Mouse (Mus musculus) kidney, adult 11 months (tissue): Measurements from ENCODE around the gene Usp46.
A peak's percentile ranks its signal among the peaks of the same experiment; 100 is the strongest.

Source experiments
- DNase-seq: peaks from one replicate; pipeline ENCODE4 v3.0.0; 2022

Gene Usp46

DNA sequence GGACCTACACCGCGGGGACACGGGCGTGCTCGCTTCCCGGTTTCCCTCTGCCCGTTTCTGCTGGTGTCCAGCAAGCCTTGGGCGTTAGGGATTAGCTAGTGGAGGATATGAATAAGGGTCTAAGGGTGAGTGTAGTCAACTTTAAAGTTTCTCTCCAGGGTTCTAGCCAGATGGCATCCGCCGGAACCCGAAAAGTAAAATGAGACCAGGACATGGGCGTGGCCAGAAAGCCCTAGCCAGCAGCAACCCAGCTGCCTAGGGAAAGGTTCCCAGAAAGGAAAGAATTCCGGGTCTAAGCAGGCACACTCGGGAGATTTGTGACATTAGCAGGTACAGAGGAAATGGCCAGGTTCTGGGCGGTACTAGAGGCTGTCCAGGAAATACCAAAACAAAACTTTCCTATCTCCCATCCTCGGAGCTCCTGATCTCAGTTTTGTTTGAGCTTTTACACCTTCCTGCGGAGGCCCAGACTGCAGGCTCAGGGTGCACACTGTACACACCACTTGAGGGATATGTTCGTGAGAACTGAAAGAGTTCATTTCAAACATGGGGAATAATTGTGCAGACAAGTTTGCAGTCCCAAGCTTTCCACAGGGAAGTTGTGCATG, 587 bp upstream of the Usp46 start:
- DNase-seq: peak; percentile 88

- DNase-seq: no peak
Measured at GRCm38 (mm10) chr5:74067346-74067745, 885 bp downstream of the Usp46 start.

DNA sequence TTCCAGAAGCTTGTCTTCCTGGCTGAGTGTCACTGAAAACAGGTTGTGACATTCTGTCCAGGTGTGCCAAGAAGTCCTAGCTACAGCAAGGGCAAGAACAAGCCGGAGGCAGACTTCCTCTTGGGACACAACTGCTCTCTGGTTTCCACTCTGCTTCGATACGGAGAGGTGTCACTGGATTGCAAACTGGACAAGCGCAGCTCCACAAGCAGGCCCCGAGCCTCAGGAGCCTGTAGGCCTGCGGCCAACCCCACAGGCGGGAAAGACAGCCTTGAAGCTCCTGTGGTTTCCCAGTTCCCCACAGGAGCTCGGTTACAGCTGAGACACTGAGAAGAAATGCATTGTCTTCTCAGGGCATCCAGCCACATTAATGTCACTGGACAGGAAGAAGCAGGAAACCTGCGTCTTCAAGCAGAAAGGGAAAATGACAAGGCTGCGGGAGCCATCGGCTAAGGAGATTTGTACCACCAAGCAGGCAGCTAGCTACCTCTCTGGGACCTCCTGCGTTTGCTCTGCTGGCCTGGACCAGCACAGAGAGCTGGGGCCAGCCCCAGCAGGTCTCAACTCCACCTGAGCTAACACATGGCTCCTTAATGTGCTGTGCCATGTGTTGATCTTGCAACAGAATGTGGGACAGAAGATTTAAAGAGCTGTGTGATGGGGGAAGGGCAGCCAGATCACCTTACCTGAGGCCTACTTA, 1.7 kb downstream of the Usp46 start:
- DNase-seq: peak; percentile 58

GRCm38 (mm10) chr5:74065565-74066275, 2.5 kb downstream of the Usp46 start:
- DNase-seq: peak; percentile 59

- no peak for DNase-seq
Measured at GRCm38 (mm10) chr5:74064844-74065243, 3.4 kb downstream of the Usp46 start.

- DNase-seq: no peak
Measured at GRCm38 (mm10) chr5:74063226-74063747, 4.9 kb downstream of the Usp46 start.

DNA sequence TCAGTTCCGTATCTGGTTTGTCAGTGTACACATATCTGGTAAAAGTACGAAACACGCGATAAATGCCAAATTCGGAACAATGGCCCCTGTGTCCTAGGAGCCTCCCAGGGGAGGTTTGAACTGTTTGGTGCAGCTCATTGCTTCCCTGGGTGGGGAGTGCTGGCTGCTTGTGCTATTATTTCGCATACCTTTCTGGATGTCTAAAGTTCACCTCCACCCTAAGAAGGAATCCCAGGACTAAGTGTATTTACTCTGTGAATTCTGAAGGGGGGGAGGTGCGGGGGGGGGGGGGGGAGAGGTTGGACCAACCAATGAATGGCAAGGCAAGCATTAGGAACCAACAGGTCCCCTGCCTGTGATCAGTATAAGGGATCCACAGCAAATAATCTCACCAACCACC, 6.0 kb downstream of the Usp46 start:
- no peak for DNase-seq

- no peak for DNase-seq
Measured at GRCm38 (mm10) chr5:74061408-74062047, 6.7 kb downstream of the Usp46 start.

DNA sequence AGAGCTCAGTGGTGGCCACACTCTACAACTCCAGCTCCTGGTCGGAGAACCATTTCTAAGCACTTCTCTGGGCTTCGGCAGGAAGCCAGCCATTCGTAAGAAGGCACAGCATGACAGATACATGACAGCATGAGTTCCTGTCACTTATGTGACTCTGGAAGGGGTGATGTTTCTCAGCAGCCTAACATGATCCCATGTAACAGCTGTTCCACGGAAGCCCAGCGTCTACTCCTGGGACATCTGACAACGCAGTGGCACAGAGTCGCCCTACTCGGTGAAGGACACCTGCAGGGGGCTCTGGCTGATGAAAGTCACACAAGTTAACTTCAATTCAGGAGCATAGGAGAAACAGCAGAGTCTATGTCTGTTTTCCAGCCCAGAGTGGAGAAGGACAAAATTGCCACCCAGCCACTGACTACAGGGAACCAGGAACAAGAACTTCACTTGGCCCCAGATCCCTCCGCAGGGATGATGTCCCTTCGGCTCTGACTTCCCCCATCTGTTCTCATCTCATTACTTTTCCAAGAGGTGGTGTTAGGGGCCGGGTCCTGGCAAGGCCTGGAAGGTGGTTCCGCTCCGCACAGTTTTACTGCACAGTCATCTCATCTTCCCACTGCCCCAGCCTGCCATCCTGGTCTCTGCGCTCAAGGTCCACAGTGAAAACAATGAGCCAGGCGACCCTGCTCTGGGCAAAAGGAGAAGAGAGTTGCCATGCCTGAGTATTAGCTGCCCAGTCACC, 15.9 kb downstream of the Usp46 start:
- no peak for DNase-seq

DNA sequence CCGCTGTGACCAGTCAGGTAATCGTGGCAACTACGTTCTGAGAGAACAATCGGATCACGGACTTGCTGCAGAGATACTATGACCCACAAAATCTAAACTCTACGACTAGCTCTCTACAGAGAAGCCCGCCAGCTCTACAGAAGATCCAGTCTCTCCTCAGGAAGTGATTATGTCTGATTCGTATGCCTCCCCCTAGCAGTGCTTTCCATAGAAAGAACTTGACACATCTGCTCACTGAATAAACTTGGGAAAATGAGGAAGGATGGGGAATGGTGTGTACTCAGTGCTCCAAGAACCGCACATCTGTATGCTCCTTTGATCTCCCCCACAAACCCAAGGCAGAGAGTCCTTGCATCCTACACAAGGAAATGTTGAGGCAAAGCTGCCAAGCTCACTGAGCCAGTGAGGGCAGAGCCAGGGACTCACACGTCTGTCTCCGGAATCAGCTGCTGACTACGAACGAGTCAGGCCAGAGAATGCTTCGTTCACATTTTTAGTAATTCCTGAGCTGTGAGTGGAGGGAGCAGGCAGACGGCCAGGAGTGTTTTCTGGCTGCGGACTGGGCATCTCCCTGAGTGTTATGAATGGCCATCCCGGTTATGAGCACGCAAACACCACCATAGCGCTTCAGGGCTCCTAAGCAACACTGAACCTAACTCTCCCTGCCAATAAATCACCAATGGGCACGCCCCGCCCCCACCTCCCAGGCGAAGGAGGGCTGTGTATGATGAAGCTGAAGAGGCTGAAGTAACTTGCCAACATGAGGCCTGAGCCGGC, 16.6 kb downstream of the Usp46 start:
- DNase-seq: peak; percentile 64

DNA sequence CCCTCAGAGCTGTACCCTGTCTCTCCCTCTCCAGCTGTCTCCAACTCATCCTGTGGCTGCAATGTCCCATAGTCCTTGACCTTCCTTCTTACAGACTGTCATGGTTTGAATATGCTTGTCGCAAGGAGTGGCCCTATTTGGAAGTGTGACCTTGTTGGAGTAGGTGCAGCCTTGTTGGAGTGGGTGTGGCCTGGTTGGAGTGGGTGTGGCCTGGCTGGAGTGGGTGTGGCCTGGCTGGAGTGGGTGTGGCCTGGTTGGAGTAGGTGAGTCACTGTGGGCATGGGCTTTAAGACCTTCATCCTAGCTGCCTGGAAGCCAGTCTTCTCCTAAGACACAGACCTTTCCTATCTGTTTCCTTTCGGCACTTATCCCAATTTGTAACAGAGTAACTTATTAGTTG, 17.3 kb downstream of the Usp46 start:
- DNase-seq: no peak

- DNase-seq: no peak
Measured at GRCm38 (mm10) chr5:74048846-74049495, 19.3 kb downstream of the Usp46 start.

DNA sequence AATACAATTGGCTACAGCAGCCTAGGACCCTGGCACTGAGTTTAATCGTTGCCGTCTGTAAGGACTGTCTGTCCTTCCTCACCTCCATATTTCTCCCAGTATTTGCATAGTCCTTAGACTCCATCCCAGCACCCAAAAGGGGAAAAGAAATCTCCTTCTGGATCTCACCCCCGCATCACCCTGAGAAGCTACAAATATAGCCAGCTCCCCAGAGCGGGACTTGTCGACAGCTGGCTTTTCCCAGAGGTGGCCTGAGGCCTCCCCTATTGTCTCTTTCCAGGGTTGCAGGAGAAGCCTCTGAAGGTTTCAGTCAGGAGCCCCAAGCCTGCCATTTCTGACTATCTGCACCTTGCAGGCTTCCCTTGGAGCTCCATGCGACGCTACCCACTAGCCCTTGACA, 23.6 kb downstream of the Usp46 start:
- DNase-seq: no peak

- DNase-seq: no peak
Measured at GRCm38 (mm10) chr5:74042796-74043340, 25.4 kb downstream of the Usp46 start.

GRCm38 (mm10) chr5:74040541-74040940, 27.7 kb downstream of the Usp46 start:
- no peak for DNase-seq

DNA sequence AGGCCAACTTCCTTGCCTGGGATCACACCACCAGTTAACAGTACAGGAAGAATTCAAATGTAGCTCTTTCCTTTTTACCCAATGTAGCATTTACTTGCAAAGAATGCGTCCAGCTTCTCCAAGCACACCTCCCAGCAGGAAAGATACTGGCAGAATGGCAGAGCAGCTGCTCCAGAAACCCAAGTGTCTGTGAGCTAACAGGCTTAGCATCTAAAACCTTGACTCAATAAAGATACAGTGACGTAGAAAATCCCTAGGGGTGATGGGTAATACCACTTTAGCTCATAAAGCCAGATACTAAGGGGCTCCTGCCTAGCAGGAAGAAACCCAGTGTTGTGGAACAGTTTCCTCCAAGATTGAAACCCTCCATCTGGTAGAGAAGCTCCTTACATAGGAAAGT, 32.8 kb downstream of the Usp46 start:
- DNase-seq: no peak

GRCm38 (mm10) chr5:74034177-74034576, 34.1 kb downstream of the Usp46 start:
- DNase-seq: no peak

DNA sequence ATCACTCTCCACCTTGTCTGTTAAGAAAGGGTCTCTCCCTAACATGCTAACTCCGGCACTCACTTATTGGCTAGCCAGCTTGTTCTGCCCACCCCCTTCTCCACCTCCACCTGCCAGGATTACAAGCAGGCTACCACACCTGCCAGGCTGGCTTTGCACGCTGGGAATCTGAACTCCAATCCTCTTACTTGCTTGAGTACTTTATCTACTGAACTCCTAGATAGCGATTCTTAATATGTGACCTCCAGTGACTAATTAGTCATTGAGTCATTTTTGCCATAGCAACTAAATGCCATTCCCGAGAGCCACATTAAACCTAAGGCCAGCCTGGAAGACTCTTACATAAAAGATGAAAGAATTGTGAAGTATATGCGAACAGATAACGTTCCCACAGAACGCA, 38.4 kb downstream of the Usp46 start:
- no peak for DNase-seq

DNA sequence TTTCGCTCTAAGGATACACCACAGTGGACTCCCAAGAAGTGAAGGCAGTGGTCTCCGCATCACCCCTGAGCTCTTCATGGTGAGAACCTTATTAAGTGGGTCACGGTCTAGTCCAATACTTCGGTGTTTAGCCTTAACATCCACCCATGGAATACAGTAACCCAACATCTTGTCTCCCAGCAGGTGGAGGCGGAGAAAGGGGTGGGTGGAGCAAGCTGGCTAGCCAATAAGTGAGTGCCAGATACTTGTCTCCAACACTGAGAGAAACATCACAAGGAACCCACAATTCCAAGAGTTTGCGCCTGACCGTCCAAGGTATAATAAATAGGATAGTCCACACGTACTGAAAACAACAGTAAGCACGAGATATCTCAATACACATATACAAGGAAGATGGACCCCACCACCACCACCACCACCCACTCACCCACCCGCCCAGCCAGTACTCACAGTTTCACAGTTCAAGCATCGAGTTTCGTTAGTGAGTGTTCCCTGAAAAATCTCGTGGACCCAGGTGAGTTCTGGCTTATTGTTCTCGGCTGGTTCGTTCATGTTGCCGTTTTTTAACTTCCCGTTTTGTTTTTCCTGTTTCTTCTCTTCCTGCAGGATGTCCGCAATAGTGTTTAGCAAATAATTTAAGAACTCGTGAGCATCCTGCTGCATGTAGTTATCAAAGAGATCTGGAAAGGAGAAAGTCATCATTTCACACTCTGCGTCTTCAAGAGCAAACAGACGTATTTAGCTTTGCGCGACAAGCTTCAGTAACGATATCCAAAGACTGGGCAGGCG, 39.3 kb downstream of the Usp46 start:
- no peak for DNase-seq

DNA sequence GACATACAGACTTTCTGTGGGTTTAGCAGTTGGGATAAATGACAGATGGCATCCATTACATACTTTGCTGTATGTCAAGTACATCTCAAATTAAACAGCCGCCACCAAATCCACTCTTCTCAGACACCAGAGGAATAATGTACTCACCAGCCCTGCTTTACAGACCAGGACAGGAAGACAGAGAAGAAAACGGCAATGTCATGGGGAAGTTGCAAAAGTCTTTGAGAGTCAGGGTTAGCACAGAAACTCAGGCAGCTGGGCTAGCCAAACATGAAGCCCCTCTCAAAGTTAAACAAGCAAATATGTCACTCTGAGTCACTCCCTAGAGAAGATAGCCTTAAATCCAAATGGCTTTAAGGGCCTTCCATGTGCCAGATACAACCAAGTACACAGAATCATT, 40.0 kb downstream of the Usp46 start:
- DNase-seq: no peak
